In genomic region chr11:103115163-103116007, GRCm38 (mm10) we compare ENCODE assay signal across 1 mouse cellular context.
TF ChIP-seq lines count a peak whose summit lies in the region.

No protein-coding gene starts in this region.

TF ChIP-seq in MEL, 35 proteins besides CTCF, POLR2A, EP300 and RAD21 (continued from another document):
- TF ChIP-seq USF2 (IDR thresholded peaks at IDR 0.05; ENCODE audit: borderline replicate concordance in 1 of 2, insufficient read depth in 1 of 2, low read depth in 1 of 2, low read length in 2 of 2) (no peak), ZNF384 (IDR thresholded peaks at IDR 0.05; ENCODE audit: low read depth, low read length) (peak; percentile 71), USF1 (IDR thresholded peaks at IDR 0.05; ENCODE audit: low read depth, low read length) (peak; percentile 47; the same call in 1 of the 2 replicates), CHD2 (IDR thresholded peaks at IDR 0.05; ENCODE audit: low read length) (peak; percentile 64), MAFK (IDR thresholded peaks at IDR 0.05; ENCODE audit: borderline replicate concordance, low read depth, low read length) (no peak; the same call in 1 of the 2 replicates), MEF2A (IDR thresholded peaks at IDR 0.05; ENCODE audit: extremely low read depth, insufficient replicate concordance, low read depth, low read length, poor library complexity, severe bottlenecking) (no peak), HCFC1 (IDR thresholded peaks at IDR 0.05; ENCODE audit: low read depth, low read length) (peak; percentile 80), NRF1 (IDR thresholded peaks at IDR 0.05; ENCODE audit: insufficient read depth, low read depth, low read length, poor library complexity, severe bottlenecking) (no peak), MXI1 (IDR thresholded peaks at IDR 0.05; ENCODE audit: low read depth, low read length) (peak; percentile 65), NELFE (IDR thresholded peaks at IDR 0.05; ENCODE audit: low read depth, low read length) (peak; percentile 68), ETS1 (IDR thresholded peaks at IDR 0.05; ENCODE audit: low read depth, low read length) (peak; percentile 78), MYB (IDR thresholded peaks at IDR 0.05; ENCODE audit: low read depth, low read length) (no peak), ZMIZ1 (IDR thresholded peaks at IDR 0.05; ENCODE audit: low read depth, low read length) (no peak; the same call in 1 of the 2 replicates), GATA1 (IDR thresholded peaks at IDR 0.05; ENCODE audit: low read depth, low read length) (0 out of 2 replicates have a peak, but pooled peaks have one; percentile 34), ZC3H11A (IDR thresholded peaks at IDR 0.05; ENCODE audit: low read depth, low read length) (no peak), TAL1 (IDR thresholded peaks at IDR 0.05; ENCODE audit: low read length) (no peak), POLR2AphosphoS2 (IDR thresholded peaks at IDR 0.05; ENCODE audit: low read length) (no peak), GABPA (IDR thresholded peaks at IDR 0.05; ENCODE audit: low read depth, low read length) (no peak), JUND (IDR thresholded peaks at IDR 0.05; ENCODE audit: low read depth, low read length) (no peak), MAZ (IDR thresholded peaks at IDR 0.05; ENCODE audit: low read depth, low read length) (no peak), TCF12 (IDR thresholded peaks at IDR 0.05; ENCODE audit: low read depth, low read length) (peak; percentile 51), ELF1 (IDR thresholded peaks at IDR 0.05; ENCODE audit: low read depth, low read length) (peak; percentile 38; the same call in 1 of the 2 replicates), TBP (IDR thresholded peaks at IDR 0.05; ENCODE audit: low read depth, low read length) (peak; percentile 89), KAT2A (conservative IDR thresholded peaks at IDR 0.05; ENCODE audit: low read depth, low read length) (peak; percentile 97), POLR2AphosphoS5 (IDR thresholded peaks at IDR 0.05; ENCODE audit: borderline replicate concordance, low read depth, low read length) (no peak), UBTF (IDR thresholded peaks at IDR 0.05; ENCODE audit: borderline replicate concordance, insufficient read depth, low read depth, low read length) (no peak), ZKSCAN1 (IDR thresholded peaks at IDR 0.05; ENCODE audit: low read depth, low read length) (no peak; the same call in 1 of the 2 replicates), CHD1 (IDR thresholded peaks at IDR 0.05; ENCODE audit: low read depth, low read length) (peak; percentile 100), RCOR1 (IDR thresholded peaks at IDR 0.05; ENCODE audit: low read depth, low read length) (no peak), SMC3 (IDR thresholded peaks at IDR 0.05; ENCODE audit: low read depth, low read length) (no peak)
